Mouse (Mus musculus): ENCODE results near the gene Swsap1.

Gene Swsap1

DNA sequence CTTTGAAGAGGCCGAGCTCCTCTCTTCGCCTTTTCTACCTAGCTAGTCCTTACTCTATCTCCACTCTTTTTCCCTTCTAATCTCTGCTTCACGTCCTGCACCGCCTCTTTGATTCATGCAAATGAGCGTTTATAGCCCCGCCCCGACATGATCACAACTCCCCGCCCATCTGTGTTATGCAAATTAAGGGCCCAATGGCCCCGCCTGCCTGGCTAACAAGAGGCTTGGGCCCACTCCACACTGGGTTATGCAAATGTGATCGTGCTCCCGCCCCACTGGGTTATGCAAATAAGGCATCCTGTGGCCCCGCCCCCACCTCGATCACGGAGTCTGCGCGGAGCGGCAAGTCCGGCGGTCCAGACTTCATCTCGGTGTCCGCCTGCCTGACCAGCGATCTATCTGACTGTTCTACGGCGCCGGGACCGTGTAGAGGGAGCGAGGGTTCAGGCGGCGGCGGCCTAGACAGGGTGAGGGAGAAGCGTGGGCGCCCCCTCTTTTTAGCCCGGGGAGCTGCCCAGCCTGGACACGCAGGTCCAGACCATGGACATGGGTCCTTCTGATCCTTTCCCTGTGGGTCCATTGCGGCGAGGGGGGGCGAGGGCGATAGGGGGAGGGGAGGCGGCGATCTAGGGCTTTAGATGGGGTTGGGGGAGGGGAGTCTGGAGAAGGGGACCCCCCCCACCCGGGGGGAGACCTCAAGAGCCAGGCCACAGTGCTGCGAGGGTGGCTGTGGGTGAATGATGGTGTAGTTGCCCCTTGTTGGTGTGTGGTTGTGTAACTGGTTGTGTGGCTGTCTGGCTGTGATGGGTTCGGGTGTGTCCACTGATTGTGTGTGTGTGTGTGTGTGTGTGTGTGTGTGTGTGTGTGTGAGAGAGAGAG is 18.6 kb upstream of the Swsap1 start, which contains the start of gene Plppr2:
Gene Plppr2 (plus strand): TSS at position 342 of the 879 bp plus-strand sequence.
- DNase-seq: peak; percentile 99

DNA sequence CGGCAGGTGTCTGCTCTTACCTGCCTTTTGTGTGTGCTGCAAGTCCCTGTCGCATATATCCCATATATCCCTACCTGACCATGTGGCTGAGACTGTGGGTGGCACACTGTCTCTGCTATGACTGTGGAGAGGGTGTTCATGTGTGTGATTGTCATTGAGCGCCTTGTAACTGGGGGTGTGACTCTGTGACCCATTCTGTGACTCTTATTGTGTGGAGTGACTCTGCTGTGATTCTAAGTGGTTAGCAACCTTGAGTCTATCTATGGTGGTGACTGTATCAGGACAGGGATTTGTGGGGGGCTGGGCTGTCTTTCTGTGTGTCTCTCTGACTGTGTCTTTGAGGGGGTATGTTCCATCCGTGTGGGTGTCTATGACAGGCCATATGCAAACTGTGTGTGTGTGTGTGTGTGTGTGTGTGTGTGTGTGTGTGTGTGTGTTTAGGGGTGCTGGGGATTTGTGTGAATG is 17.8 kb upstream of the Swsap1 start:
- no peak for DNase-seq

GRCm38 (mm10) chr9:21938234-21938855 is 17.2 kb upstream of the Swsap1 start:
- DNase-seq: no peak

GRCm38 (mm10) chr9:21943046-21943445 is 12.5 kb upstream of the Swsap1 start:
- no peak for DNase-seq

GRCm38 (mm10) chr9:21943638-21944037 is 11.9 kb upstream of the Swsap1 start:
- no peak for DNase-seq

DNA sequence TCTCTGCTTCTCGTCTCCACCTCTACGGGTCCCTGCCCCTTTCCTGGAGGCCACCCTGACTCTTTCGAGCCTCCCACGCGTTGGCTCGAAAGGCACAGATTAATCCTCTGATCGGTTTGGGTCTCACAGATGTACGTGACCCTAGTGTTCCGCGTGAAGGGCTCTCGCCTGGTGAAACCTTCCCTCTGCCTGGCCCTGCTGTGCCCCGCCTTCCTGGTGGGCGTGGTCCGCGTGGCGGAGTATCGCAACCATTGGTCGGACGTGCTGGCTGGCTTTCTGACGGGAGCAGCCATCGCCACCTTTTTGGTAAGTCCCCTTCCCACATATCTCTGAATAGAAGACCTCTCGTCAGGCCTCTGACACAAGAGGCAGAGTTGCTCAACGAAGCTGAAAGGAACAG is 11.3 kb upstream of the Swsap1 start:
- peak; percentile 41 for DNase-seq

DNA sequence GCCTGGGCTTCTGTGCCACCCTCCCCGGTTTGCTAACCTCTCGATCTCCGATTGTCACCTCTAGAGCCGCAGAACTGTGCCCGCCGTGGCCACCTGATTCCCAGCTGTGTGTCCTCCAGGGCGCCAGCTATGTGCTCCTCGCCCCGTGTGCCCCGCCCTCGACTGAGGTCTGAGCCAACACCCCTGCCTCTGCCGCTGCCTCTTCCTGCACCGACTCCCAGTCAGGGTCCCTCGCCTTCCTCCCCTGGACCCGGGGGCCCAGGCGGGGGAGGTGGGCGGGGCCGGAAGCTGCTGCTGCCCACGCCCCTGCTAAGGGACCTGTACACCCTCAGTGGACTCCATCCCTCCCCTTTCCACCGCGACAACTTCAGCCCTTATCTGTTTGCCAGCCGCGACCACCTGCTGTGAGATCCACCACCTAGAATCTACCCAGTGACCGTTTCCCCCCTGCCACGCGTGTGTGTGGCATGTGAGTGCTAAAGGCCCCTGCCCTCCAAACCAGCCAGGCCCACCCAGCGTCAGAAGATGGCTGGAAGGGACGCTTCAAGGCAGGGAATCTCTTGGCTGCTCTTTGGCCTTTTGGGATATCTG is 7.9 kb upstream of the Swsap1 start:
- DNase-seq: no peak

DNA sequence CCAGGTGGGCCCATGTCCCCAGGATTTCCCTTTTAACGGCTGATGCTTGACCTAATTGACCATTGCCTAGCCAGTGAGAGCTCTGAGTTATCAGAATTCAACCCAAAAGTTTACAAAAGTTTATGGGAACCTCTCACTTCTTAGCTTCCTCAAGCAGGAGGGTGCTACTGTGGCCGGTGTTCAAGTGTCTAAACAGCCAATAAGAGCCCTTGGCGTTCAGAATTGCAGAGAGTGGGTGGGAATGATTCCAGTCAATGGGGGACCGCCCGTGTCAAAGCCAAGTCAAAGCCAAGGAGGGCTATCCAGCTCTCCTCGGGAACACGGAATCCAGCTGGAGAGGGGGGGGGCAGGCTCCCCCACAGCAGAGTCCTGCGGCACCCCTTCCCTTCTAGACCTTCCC is 7.4 kb upstream of the Swsap1 start:
- DNase-seq: no peak

DNA sequence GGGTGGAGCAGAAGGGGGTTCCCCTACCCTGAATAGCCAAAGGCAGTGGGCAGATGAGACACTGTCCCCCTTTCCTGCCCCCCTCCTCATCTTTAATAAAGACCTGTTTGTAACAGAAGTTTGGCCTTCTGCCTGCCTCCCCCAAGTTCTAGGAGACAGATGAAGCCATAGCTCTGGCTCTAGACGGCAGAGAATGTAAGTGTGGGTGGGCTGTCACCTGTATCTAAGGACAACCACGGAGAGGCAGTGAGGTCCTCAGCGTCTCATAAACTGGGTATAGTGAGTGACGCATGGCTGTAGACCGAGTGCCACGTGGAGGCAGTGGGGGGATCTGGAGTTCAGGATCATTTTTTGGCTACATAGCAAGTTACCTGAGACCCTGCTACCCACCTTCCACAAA is 6.8 kb upstream of the Swsap1 start:
- DNase-seq: no peak

DNA sequence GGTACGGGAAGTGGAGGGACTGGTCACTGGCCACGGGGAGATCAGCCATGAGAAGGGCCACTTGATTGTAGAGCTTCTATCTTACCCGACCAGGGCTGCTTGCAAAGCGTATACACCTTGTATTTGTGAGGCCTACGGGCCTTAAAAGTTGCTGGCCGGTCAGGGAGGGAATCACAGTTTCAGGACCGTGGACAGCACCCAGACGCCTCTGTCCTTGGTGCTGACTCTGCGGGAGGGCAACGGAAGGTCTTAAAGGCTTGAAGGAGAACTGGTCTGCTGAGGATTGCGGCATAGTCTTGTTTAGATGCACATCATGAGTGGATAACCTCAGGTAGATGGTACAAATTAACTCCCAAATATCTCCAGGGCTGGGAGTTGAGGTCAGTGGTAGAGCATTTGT is 5.2 kb upstream of the Swsap1 start:
- DNase-seq: peak; percentile 80

- no peak for DNase-seq
These were observed 3.6 kb upstream of the Swsap1 start for GRCm38 (mm10) chr9:21951977-21952376.

DNA sequence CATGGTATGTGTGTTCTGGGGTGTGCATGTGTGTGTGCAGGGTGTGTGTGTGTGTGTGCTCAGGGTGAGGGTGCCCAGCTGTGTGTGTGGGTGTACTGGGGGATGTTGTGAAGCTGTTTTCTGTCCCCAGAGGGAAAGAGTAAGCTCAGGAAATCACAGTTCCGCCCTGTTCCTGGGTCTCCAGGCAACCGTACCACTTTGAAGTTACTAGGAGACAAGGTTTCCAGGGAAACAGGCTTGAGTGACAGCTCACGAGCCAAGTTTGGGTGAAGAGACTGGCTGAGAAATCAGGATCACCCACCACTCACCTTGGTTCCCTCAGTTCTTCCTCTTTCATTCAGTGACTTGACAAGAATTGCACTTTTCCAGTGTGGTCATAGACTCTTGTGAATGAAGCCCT is 2.0 kb upstream of the Swsap1 start:
- DNase-seq: no peak

GRCm38 (mm10) chr9:21954635-21955034 is 920 bp upstream of the Swsap1 start:
- no peak for DNase-seq

DNA sequence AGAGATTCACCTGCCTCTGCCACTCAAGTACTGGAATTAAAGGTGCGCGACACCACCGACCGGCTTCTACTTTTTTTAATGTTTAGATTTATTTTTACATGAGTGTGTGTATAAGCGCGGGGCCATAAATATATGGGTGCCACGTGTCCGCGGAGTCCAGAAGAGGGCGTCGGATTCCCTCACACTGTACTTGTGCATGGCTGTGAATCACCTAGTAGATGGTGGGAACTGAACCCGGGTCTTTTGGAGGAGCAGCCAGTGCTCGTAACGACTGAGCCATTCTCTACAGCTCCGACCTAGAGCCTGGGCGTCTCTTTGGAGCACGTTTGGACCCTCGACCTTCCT is 358 bp upstream of the Swsap1 start:
- DNase-seq: no peak

DNA sequence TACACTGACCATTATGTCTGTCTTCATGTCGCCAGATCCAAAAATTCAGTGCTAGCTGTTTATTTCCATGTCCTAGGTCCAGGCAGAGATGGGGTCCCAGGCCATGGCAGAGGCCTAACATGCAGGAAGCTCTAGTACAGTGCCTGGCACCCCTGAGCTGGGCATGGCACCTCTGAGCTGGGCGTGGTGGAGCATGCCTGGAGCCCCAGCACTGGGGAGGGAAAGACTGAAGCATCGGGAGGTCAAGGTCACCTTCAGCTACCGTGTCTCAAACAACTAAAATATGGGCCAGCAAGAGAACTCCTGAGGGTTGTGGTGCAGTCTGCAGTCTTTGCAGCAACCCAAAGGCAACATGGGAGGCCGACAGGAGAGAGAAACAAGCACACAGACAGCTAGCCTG is 2.8 kb downstream of the Swsap1 start:
- DNase-seq: no peak

DNA sequence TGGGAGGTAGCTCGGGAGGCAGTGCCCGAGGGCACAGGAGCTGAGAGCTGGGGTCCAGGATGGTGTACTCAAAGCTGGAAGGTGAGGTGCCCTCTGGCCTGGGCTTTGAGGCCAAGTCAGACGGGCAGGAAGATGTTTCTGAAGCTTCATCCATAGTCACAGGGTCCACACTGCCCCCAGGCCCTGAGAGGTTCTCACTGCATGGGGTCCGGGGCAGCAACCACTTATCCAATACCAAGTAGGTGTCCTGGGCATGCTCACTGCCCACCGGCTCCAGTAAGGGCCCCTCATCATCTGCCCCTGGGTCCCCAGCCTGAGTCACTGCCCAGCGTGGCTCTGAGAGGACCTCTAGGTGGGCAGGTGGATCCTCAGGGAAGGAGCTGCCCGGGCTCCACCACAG is 3.7 kb downstream of the Swsap1 start:
- DNase-seq: no peak

DNA sequence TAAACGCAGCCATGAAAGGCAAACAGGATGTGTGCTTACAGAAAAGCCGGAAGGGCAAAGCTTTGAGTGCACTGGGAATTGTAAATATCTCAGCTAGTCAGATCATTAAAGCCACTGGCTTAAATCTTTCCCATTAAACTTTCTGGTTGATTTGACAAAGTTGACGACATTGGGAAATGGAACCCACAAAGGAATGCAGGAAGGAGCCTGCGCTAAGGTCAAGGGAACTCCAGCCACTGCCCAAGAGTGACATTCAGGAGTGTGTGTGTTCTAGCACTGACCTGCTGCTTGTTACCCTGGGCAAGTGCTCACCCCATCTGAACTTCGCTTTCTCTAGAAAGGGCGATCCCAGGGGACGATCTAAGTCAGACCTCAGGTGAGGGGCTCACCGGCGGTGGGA is 4.6 kb downstream of the Swsap1 start:
- DNase-seq: no peak

GRCm38 (mm10) chr9:21960558-21961208 is 5.1 kb downstream of the Swsap1 start:
- peak; percentile 52 for DNase-seq

DNA sequence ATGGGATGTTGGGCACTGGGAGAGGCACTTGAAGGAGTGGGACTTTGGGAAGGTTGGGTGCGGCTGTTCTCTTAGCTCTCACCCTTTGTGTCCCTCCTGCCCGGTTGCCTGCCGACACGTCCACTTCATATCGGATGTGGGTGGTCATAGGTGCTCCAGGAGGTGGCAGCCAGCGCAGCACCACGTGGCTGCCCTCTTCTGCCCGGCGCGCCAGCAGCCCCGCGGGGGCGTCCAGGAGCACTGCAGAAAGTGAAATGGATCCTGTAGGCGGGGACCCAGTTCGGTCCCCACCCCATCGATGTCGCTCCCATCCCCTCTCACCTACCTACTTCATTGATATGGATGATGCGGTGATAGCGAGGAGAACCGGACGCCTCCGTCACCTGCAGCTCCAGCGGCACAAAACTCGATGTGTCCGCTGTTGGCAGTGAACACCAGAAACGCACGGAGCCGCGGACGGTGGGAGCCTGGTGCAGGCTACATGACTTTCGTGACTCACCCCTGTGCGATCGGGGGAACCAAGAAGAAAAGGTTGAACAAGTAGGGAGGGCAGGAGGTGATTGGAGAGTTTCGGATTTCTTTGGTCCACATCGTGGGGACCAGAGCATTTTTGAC is 5.9 kb downstream of the Swsap1 start:
- no peak for DNase-seq

- no peak for DNase-seq
These were observed 6.5 kb downstream of the Swsap1 start for GRCm38 (mm10) chr9:21962010-21962409.

DNA sequence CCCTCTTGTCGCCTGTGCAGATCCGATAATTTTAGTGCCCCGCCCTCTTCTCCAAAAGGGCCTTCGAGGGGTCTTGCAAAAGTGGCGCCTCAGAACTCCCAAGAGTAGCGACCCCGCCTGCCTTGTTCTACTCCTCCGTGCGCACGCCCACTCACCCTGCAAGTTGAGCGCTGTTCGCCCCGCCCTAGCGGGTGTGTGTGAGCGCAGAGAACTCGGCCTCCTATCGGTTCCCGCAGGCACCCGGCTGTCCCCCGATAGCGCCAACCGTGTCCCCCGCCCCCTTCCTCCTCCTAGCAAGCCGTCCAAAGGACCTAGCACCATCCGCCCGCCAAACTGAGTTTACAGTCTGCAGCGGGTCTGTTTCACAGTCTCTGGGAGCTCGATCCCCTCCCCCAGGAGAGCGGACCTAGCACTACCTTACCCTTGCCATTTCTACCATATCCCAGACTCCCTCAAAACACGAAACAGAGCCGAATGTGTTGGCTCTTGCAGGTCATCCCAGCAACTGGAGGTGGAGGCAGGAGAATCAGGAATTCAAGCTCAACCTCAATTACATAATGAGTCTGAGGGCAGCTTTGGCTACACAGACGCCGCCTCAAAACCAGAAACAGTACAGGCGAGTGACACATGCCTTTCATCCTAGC is 7.0 kb downstream of the Swsap1 start:
- DNase-seq: peak; percentile 84

DNA sequence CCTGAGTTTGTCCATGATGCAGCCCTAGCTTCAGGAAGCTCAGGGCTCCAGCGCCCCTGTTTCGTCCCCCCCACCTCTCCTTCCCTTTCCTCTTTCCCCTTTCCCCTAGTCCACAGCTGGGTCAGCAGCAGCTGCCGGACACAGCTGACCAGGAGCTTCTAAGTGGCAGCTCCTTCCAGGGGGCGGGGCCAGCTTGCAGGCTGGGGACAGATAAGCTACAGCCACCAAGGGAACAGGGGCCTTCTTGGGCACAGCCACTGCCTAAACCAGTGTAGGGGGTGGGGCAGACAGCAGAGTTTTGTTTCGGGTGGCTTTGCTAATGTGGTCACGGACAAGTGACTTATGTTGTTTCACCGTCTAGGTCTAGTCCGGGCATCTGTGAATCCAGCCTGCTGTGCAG is 7.9 kb downstream of the Swsap1 start, which contains the start of gene Epor:
Gene Epor (minus strand): TSS at position 90 of the 400 bp plus-strand sequence.
- DNase-seq: peak; percentile 68
